Mouse (Mus musculus) cerebellum, adult 11-12 months (tissue): ENCODE data around the gene Grm1.
A peak's percentile ranks its signal among the peaks of the same experiment; 100 is the strongest.

ENCODE experiments used
- DNase-seq: peaks from one replicate; pipeline ENCODE4 v3.0.0; 2022

Gene Grm1

DNA sequence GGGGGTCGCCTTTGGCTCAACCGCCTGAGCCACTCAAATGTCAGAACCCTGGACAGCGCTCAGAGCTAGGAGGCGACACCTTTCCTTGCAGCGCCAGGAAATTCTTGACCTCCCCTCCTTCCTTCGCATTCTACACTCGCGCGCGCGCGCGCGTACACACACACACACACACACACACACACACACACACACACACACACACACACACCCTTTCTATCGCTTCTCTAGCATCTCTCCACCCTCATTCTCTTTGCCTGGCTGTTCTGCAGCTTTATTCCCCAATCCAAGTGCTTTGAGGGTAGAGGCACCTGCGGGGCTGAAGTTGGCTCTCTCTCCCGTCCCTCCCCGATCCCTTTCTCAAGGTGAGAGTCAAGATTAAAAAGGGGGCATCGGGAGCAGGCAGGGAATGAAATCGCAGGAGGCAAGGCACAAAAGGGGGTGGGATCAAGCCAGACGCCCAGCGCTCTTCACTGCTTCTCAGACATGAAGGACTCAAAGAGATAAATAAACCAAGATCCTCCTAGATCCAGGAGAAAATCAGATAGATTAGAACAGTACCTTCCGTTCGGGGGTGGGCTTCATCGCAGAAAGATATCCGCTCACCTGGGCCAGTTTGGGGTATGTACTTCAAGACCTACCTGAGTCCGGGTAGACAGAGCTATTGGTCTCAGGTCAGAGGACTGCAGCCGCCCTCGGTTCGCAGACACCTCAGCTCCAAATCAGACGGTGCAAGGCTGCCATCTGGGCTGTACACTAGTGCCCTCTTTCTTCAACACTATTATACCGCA, at the start of gene Grm1:
TSS of gene Grm1 (minus strand) at position 746 of the 788 bp plus-strand sequence.
- peak; percentile 86 for DNase-seq

- DNase-seq = no peak
Measured at GRCm38 (mm10) chr10:11121781-11122180, 39.6 kb upstream of the Grm1 start.

DNA sequence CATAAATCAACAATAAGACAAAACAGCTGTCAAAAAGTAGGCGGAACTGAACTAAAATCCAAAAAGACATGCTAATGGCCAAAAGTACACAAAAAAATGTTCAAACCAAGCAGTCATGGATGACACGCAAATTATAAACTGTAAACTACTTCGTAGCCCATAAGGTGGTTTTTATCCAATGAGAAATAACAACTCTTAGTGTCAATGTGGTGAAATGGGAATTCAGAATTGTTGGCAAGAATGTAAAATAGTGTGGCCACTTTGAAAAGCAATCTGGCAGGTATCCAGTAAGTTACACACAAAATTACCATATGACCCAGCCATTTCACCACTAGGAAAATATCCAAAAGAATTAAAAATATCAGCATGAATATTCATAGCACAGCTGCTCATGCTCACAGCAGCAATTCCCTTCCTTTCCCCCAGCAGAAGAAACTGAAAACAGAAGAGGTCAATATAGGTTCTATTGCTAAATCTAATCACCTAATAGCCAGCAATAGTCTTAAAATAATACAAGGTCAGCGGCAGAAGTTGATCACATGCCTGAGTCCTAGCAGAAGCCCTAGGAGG, 16.4 kb upstream of the Grm1 start:
- DNase-seq = no peak

DNA sequence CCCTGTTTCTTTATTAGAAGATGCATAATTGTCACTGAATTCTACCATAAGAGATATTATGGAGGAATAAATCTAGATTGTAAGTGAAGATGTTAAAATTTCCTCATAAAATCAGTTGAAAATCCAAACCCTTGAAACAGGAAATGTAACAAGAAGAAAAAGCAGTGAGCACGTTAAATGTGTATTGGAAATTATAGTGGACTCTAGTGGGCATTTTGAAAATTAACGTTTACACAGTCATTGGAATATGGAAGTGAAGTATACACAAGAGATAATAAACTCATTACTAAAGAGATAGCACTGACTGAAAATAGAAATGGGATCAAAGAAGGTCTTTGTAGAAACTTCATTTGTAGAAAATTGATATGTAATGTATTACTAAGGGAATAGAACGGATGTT, 4.2 kb upstream of the Grm1 start:
- DNase-seq = no peak

DNA sequence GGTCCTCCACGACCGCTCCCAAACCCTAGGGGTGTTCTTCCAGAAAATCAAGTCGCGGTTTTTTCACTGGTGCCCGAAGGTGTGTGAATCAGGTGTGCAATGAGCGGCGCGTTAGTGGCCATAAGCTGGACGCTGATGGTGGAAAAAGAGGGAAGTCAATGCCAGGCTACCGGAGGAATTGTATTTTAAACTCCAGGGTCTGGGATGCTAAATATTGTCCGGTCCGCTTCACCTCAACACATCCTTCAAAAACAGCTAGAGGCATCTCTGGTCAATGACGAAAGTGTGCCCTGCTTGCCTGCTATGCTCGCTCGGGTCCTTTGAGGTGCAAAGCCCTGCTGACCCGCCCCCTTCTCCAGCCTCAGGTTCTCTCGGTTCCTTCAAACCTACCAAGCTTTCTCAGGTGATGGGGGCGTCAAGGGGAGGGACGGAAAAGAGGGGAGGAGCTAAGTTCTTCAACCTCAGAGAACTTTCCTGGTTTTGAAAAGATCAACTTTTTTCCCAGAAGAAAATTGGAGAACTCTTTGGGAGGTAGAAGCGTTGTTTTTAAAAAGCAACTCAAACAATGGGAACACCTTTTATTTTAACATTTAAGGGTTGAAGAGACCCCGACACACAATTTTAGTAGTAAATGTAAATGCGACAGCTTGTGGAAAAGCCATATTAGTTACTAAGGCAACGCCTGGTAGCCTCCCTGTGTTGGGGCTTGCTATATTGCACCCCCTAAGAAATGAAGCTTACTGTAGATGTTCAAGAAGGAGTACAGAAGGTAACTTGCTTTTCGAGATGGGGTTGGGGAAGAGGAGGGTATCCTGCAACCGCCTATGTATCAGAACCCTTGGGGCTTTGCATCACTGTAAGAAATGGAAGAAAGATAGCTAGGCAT, 1.2 kb downstream of the Grm1 start:
- DNase-seq = peak; percentile 62

GRCm38 (mm10) chr10:11080013-11080724, 2.0 kb downstream of the Grm1 start:
- DNase-seq = peak; percentile 61

- DNase-seq = no peak
Measured at GRCm38 (mm10) chr10:11079506-11079905, 2.6 kb downstream of the Grm1 start.

- no peak for DNase-seq
Measured at GRCm38 (mm10) chr10:11065136-11065535, 17.0 kb downstream of the Grm1 start.

DNA sequence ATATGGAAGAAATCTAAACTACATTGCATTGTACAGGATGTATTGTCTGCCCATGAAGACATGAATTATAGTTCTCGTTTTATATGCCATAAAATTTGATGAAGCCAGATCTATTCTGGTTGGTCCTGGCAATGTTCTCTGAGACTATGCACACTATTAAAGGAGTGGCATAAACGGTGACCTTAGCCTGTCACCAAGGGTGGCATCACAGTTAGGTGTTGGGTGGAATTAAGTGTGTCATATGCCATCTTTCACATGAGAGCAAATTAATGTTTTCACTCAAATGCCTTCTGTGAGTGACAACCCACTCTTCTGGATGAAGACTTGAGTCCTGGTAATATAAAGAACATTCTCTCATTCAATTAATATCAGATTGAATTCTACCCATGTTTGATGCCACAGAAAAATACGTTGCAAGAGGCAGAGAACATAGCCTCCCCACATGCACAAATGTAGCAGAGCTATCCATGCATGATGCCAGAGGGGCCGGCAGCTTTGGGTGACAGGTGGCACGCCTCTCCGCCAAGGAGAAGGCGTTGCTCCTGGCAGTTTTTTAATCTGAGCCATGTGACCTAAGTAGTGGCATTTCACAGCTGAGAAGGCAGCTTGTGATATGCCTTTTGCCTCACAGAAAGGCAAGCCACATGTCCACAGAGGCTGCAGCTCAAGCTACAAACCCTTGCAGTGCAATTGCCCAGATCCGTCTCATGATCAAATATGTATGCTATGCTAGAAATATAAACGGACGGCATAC, 20.7 kb downstream of the Grm1 start:
- DNase-seq = peak; percentile 95

- DNase-seq = peak; percentile 62
Measured at GRCm38 (mm10) chr10:11049361-11049760, 32.8 kb downstream of the Grm1 start.

- DNase-seq = peak; percentile 77
Measured at GRCm38 (mm10) chr10:11045421-11045820, 36.7 kb downstream of the Grm1 start.

DNA sequence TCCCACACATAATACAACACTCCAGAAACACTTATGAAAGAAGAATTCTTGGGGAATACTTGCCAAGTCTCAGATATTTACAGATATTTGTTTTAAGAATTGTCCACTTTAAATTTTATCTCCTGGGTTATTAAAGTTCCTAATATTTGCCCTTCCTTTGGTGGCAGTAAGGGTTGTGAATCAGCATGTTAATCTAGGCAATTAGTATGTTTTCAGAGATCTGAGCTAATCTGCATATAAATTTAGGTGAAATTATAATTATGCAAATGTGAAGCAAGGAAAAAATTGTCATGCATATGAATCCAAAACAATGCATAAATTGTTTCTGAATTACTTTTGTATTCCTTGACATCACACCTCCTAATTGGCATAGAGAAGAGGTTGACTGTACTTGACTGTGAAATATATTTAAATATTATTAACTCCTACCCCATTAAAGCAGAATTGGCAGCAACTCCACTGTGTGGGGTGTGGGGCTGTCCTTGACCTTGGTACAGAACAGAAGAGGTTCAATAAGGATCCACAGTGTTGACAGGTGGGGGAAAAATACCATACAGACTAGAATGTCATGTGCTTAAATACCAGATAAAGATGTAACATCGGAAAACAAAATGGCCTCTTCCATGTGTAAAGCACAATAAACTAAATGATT, 37.6 kb downstream of the Grm1 start:
- DNase-seq = no peak

GRCm38 (mm10) chr10:11039323-11039722, 42.8 kb downstream of the Grm1 start:
- DNase-seq = no peak

DNA sequence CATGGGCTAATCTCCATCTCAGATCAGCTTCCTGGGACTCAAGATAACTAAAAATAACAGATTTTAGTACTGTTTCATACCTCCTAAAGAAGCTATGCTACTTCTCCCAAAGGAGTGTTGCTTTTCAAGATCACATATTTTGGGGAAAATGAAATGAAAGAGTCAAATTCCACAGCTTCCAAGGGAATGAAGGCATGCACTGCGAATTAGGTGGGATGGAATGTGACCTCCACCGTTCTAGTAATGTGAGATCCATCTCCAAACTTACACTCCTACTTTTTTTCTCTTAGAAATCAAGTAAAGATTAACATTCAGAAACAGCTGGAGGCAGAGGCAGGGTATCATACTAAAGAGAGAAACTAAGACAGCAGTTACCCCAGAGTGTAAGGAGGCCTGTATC, 49.9 kb downstream of the Grm1 start:
- DNase-seq = no peak

GRCm38 (mm10) chr10:11025764-11026518, 56.2 kb downstream of the Grm1 start:
- DNase-seq = no peak

DNA sequence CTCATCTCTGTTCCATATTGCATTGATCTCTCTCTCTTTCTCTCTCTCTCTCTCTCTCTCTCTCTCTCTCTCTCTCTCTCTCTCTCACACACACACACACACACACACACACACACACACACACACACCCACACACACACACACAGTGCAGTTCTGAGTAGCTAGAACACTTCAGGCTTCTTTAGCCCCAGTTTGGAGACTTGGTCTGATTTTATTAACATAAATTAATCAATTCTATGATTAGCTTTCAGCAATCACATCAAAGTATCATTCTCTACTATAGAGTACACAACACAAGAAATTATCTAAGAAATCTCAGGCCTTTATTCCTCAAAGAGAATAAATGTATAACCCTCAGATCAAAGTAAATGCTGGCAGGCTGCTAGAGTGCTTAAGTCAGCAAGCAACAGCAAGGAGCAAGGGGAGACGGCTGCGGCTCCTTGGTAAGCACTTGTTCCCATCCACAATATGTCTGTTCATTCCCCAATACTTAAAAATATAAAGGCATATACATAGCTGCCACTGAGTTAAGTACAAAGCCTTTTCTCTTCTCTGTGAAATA, 63.1 kb downstream of the Grm1 start:
- no peak for DNase-seq

- DNase-seq = no peak
Measured at GRCm38 (mm10) chr10:11013653-11014052, 68.5 kb downstream of the Grm1 start.

DNA sequence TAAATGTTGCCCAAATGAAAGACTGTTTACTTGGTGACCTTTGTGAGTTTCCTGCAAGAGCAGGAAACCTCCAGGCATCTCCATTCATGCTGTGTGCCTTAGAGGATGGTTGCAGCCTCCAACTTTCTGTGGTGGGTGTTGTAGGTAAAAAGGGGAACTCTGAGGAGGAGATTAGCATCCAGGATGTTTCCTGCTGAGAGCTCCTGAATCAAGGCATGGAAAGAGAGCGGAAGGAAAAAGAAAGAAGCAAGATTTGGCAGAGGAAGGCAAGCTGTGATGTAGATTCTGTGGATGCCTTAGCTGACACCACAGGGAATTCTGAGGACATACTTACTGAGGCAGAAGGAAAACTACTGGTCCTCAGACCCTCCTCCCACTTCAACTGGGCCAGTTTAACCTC, 85.4 kb downstream of the Grm1 start:
- no peak for DNase-seq

GRCm38 (mm10) chr10:10991708-10992107, 90.4 kb downstream of the Grm1 start:
- DNase-seq = no peak

DNA sequence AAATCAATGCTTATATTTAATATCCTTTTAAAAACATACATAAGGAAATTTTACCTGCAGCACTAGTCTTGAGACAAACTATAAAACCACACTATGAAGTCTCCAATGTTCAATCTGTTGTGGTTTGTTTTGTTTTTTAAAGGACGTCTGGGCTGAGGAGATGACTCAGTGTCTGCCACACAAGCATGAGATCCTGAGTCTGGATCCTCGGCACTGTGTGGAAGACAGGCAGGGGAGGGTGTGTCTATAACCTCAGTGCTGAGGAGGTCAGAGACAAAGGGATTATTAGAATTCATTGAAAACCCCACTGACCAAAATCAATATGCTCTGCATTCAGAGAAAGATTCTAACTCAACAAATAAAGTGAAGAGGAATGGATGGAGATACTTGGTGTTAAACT, 110.8 kb downstream of the Grm1 start:
- no peak for DNase-seq
